Mouse (Mus musculus) kidney, postnatal 4 days (tissue): Measurements from ENCODE around the gene Atp2b4.

Experiments
- DNase-seq, 2 experiments: peaks; one replicate each; pipeline ENCODE4 v3.0.0; 2021; ENCODE audit warnings: mixed read lengths in 2 of 2

The Atp2b4 gene

GRCm38 (mm10) chr1:133800948-133801393 is at the start of gene Atp2b4:
Gene Atp2b4 (minus strand): TSS chr1:133801041.
- peak; percentile 98 to 99 for DNase-seq

GRCm38 (mm10) chr1:133844734-133845133 is 43.9 kb upstream of the Atp2b4 start:
- no peak for DNase-seq

DNA sequence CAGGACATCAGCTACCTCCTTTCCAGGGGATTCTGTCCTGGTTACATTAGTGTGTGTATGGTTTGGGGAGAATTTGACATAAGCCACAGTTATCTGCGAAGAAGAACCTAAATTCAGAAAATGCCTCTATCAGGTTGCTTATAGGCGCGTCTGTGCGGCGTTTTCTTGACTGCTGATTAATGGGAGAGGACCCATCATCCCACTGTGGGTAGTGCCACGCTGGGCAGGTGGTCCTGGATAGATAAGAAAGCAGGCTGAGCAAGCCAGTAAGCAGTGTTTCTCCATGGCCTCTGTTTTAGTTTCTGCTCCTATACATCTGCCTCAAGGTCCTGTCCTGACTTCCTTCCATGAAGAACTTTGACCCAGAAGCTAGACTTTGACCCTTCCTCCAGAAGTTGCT is 43.1 kb upstream of the Atp2b4 start:
- DNase-seq = no peak

DNA sequence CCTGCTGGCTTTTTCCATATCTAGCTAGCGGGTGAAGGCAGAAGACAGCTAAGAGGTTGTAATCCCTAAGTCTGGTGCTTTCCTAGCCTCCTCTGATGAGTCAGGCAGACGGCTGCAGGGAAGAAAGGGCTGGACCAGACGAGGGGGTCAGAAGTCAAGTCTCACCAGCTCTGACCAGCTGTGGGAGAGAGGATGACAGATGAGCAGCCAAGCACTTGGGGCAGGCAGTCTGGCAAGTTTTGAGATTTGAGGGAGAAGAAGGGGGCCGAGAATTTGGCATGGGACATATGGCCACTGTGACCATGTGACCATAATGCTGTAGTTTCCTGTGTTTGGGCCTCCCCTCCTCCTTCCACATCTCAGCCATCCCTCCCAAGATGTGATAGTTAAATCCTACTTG is 42.5 kb upstream of the Atp2b4 start:
- peak; percentile 44 to 50 for DNase-seq

GRCm38 (mm10) chr1:133842074-133842725 is 41.4 kb upstream of the Atp2b4 start:
- no peak for DNase-seq

GRCm38 (mm10) chr1:133841171-133841926 is 40.5 kb upstream of the Atp2b4 start:
- DNase-seq = no peak

GRCm38 (mm10) chr1:133840530-133840929 is 39.7 kb upstream of the Atp2b4 start:
- DNase-seq = no peak

DNA sequence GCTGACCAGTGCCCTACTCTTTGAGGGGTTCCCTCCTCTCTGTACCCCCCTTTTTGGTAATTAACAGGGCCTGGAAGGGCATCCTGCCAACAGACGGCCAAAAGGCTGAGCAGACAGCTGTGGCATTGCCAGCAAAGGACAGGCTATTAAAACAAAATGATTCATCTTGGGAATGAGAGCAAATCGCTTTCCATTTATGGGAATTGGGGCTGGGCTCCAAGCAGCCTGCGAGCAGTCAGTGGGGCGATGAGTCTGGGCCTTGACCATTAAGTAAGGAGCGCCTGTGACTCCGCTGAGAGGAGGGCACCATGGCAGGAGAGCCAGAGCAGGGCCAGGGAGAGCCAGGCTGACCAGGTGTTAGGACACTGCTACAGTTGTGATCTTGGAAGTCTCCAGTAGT is 33.5 kb upstream of the Atp2b4 start:
- peak; percentile 32 to 53 for DNase-seq

- DNase-seq = no peak
Measured at GRCm38 (mm10) chr1:133832781-133833180, 31.9 kb upstream of the Atp2b4 start.

DNA sequence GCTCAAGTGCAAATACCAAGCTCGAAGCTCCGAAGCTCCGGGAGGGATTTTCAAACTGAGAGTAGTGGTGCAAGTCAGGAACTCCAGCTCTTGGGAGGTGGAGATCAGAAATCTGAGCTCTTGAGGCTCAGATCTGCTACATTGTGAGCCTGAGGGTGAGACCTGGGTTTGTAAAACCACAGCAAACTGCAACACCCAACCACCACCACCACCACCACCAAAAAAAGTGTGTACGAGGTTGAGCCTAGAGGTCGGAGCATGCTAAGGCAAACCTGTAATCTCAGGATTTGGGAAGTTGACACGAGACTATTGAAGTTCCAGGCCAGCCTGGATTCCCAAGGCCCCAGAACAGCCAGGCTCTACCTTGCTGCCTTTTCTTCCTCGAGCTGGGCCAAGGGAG is 25.4 kb upstream of the Atp2b4 start:
- DNase-seq = peak in 1 of 2 experiments; percentile 34

DNA sequence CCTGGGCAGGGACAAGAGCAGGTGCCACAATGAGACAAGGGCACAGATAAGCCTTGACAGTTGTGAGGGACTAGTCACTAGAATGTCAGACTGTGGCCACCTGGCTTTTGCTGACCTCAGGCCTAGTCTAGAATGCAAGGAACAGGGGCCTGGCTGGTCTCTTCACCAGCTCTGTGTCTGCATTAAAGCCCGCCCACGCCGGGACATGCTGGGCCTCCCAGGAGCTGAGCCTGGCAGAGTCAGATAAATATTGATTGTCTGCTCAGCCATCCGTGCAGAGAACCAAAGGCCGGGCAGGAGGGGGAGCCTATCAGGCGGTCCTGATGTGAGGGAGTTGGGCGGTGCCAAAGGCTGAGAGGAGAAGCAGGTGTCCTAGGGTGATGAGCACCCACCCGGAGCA is 24.7 kb upstream of the Atp2b4 start:
- peak; percentile 62 to 74 for DNase-seq

DNA sequence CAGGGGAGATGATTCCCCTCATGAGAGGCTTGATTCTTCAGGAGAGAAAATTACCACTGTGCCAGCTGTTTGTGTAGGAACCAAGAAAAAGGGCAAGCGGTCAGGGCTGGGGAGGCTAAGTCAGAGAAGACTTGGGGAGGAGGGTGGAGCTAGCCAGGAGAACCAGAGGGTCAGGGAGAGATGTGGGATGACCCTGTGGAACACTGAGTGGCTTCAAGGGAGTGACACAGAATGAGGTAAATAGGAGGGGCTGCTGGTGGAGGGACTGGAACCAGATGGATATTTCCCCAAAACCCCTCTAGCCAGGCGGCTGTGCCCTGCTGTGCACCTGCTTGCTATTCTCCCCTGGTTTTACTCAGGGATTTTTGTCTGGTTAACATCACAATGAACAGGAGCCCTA is 24.3 kb upstream of the Atp2b4 start:
- no peak for DNase-seq

DNA sequence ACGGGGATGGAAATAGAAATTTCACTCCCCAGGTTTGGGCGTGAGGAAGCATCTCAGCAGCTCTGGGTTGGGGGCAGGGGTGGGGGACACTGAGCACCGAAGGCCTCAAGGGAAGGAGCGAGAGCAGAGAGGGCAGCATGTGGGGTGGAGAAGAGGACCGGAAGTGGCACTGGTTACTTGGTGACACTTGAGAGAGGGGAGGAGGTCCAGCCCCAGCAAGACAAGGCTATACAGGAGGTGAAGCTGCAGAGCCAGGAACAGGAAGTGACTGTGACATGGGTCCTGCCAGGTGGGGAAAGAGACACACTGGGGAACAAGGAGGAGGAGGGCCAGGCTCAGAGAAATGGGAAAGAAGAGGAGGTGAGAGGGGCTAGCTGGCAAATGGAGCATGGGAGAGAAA is 20.3 kb upstream of the Atp2b4 start:
- no peak for DNase-seq

GRCm38 (mm10) chr1:133820100-133820499 is 19.3 kb upstream of the Atp2b4 start:
- DNase-seq = no peak

- no peak for DNase-seq
Measured at GRCm38 (mm10) chr1:133818531-133818930, 17.7 kb upstream of the Atp2b4 start.

GRCm38 (mm10) chr1:133815747-133816491 is 15.1 kb upstream of the Atp2b4 start:
- no peak for DNase-seq

GRCm38 (mm10) chr1:133809376-133809775 is 8.5 kb upstream of the Atp2b4 start:
- no peak for DNase-seq

DNA sequence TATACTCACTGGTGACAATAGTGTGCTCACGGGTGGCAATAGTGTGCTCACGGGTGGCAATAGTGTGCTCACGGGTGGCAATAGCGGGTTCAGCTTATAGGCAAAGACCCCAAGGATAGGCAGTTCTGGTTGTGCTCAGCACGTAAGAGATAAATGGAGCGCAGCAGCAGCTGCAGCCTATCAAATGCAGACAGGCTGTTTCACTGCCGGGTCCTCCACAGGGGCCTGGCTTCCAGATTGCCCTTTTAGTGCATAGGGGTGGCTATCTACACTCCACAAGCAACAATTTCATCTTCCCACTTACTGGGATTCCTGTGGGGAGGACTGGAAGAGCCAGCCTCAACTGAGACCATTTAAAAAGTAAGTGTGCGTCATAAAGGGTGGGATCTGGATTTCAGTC is 7.2 kb upstream of the Atp2b4 start:
- DNase-seq = no peak

GRCm38 (mm10) chr1:133801743-133802142 is 902 bp upstream of the Atp2b4 start:
- peak in 1 of 2 experiments; percentile 11 for DNase-seq

DNA sequence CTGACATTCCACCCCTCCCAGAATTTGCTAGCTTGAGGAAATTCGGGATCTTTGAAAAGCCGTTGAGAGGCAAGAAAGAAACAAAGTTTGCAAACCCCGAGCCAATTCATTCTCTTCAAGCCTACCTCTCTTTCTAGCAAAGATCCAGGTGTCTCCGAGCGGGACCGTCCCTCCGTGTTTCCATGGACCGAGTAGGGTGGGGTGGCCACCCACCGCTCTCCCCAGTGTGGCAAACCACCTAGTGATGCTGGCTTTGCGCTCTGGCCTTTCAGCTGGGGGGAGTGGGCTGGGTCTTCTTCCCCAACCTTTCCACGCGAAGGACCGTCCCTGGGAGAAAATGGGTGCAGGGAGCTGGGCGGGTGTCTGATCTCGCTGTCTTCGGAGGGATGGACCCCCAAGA is 329 bp downstream of the Atp2b4 start:
- DNase-seq = no peak

GRCm38 (mm10) chr1:133799686-133800445 is 975 bp downstream of the Atp2b4 start:
- DNase-seq = peak in 1 of 2 experiments; percentile 41

GRCm38 (mm10) chr1:133798821-133799415 is 1.9 kb downstream of the Atp2b4 start:
- DNase-seq = no peak
